Comparison of ENCODE assay signal across 10 mouse cellular contexts in the genomic region with DNA sequence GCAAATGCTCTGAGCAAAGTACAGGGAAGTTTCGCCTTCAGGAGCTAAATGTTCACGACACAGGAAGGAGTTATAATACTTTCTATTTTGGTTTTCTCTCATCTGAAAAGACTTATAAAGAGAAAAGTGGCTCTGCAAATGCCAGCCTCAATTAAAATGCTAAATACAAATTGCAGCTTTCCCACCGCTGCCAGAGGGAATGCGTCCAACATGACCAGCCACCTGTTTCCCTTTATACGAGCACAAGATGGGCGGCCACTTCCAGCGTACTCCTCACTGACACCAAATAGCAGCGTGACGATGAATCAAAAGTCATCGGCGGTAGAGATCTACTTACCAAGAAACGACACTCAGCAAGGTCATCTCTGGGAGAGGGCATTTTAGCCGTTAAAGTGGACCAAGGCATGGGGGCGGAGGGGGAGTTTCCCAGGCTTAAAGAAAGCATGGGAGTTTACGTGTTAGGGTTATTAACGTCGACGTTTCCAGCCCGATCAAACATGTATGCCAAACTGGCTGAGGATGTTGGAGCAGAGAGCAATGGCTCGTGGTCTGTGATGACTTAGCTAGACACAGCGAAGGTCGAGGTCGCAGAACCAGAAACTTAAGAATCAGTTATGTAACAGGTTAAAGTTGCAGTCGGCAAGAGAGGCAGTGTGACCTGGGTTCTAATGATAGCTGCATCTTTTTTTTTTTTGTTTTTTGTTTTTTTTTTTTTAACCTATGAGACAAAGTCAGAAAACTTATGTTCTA. TPM values are rescaled to one million over a fixed set of nuclear protein-coding genes. Genes with fewer than 3 reads are reported as not detected.
DNase-seq lines count a peak whose midpoint lies in the region; ATAC-seq lines count a peak whose summit lies in the region.
"Had no signal": no experiment of that assay in that cellular context is flagged by ENCODE, and none has a peak within 500 bp of the region (broad histone marks: within the 10 kb centered on the region; RNA-seq: fewer than 3 reads in every experiment).

No protein-coding gene starts in this region.

- peak; percentile 20 for DNase-seq in embryonic facial prominence, embryonic 14.5 days (ENCODE audit: low spot score)
- DNase-seq in embryonic facial prominence, embryonic 10.5 days (ENCODE audit: low spot score): no peak
- peak; percentile 20 for DNase-seq in Muller cell, postnatal 12 days (ENCODE audit: inconsistent ontology term)
- DNase-seq in gastrocnemius, postnatal 25 days: peak; percentile 73
- peak; percentile 12 to 21 for DNase-seq in layer of hippocampus, postnatal 25 days (ENCODE audit: extremely low spot score in 1 of 2, low spot score in 1 of 2)
- no peak for DNase-seq in lung, postnatal 10 days
- DNase-seq in thymus, postnatal 25 days: no peak
- no peak for DNase-seq in thymus, adult 18-20 months
- DNase-seq: lung, adult 2 months had no signal

- no peak overlapping the region for H3K27ac ChIP-seq in embryonic facial prominence, embryonic 14.5 days (replicated peaks; ENCODE audit: low read depth, low read length)
- no peak overlapping the region for H3K27ac ChIP-seq in embryonic facial prominence, embryonic 10.5 days (replicated peaks)
- H3K27ac ChIP-seq: embryonic facial prominence, embryonic 13.5 days had no signal

- no peaks in the 10 kb centered on the region for H3K36me3 ChIP-seq in embryonic facial prominence, embryonic 14.5 days (ENCODE audit: control insufficient read depth, insufficient read depth, low read length)
- no peaks in the 10 kb centered on the region for H3K36me3 ChIP-seq in embryonic facial prominence, embryonic 10.5 days (replicated peaks)
- H3K36me3 ChIP-seq: embryonic facial prominence, embryonic 13.5 days had no signal

- H3K4me2 ChIP-seq in embryonic facial prominence, embryonic 14.5 days (ENCODE audit: low read depth, low read length): peak overlapping the region; percentile 29; the same call in 1 of the 2 replicates
- H3K4me2 ChIP-seq: embryonic facial prominence, embryonic 13.5 days had no signal

- ATAC-seq in embryonic facial prominence, embryonic 14.5 days (ENCODE audit: low read depth): no peak

- WGBS in embryonic facial prominence, embryonic 14.5 days: 69% methylated on average over 24 of the region's 24 CpGs
- 80% methylated on average over 24 of the region's 24 CpGs for WGBS in embryonic facial prominence, embryonic 10.5 days

- no peaks in the 10 kb centered on the region for H3K9me3 ChIP-seq in embryonic facial prominence, embryonic 14.5 days (ENCODE audit: control insufficient read depth, low read length)
- H3K9me3 ChIP-seq in embryonic facial prominence, embryonic 10.5 days: no peaks in the 10 kb centered on the region
- H3K9me3 ChIP-seq: embryonic facial prominence, embryonic 13.5 days had no signal

- H3K4me3 ChIP-seq in embryonic facial prominence, embryonic 14.5 days (ENCODE audit: low read depth, low read length): no peak overlapping the region
- H3K4me3 ChIP-seq in embryonic facial prominence, embryonic 10.5 days: no peak overlapping the region
- H3K4me3 ChIP-seq: embryonic facial prominence, embryonic 13.5 days had no signal

- no peaks in the 10 kb centered on the region for H3K27me3 ChIP-seq in embryonic facial prominence, embryonic 14.5 days (replicated peaks; ENCODE audit: control insufficient read depth, insufficient read depth, low read length)
- no peaks in the 10 kb centered on the region for H3K27me3 ChIP-seq in embryonic facial prominence, embryonic 10.5 days (replicated peaks; ENCODE audit: low read depth, poor library complexity, severe bottlenecking)
- H3K27me3 ChIP-seq: embryonic facial prominence, embryonic 13.5 days had no signal

- H3K9ac ChIP-seq in embryonic facial prominence, embryonic 14.5 days (ENCODE audit: low read depth, low read length): no peak overlapping the region
- H3K9ac ChIP-seq: embryonic facial prominence, embryonic 13.5 days had no signal

- no peaks in the 10 kb centered on the region for H3K4me1 ChIP-seq in embryonic facial prominence, embryonic 14.5 days (ENCODE audit: control insufficient read depth, insufficient read depth, low read length)
- H3K4me1 ChIP-seq in embryonic facial prominence, embryonic 10.5 days: peaks cover 6% of the 10 kb centered on the region

RNA-seq across cellular contexts. Expression of a gene that starts 59.6 kb away (rescaled TPM):
- 34.5 and 35.5 TPM in 2 replicates for polyA plus RNA-seq in embryonic facial prominence, embryonic 14.5 days (2014; fragmentation: Nextera tagmentation; extraction: Ambion mirVana)
- polyA plus RNA-seq in embryonic facial prominence, embryonic 10.5 days (2016; fragmentation: Nextera tagmentation; extraction: Ambion mirVana): 58.3 and 60.8 TPM in 2 replicates
- 10 to 100 TPM; 19.2 to 39.4 TPM for total RNA-seq in gastrocnemius, postnatal 25 days (2021)
- total RNA-seq in layer of hippocampus, postnatal 25 days (2021): 10 to 100 TPM; 61.2 to 63.5 TPM

Comparison
In these comparisons a context has a peak if more than half of its experiments do, and no peak if none do; other contexts are left out.
1. DNase-seq: peak in embryonic facial prominence, embryonic 14.5 days (single experiment), Muller cell, postnatal 12 days (single experiment), gastrocnemius, postnatal 25 days (single experiment) and layer of hippocampus, postnatal 25 days (2 of 2); none in embryonic facial prominence, embryonic 10.5 days (single experiment), lung, postnatal 10 days (single experiment), thymus, postnatal 25 days (single experiment) and thymus, adult 18-20 months (0 of 2).